Mouse (Mus musculus) urinary bladder, postnatal 10 days (tissue): ENCODE results near the gene Tcea3.

Experiments used
- DNase-seq: peaks from one replicate; pipeline ENCODE4 v3.0.0; 2022; ENCODE audit warnings: low spot score

Tcea3 gene

DNA sequence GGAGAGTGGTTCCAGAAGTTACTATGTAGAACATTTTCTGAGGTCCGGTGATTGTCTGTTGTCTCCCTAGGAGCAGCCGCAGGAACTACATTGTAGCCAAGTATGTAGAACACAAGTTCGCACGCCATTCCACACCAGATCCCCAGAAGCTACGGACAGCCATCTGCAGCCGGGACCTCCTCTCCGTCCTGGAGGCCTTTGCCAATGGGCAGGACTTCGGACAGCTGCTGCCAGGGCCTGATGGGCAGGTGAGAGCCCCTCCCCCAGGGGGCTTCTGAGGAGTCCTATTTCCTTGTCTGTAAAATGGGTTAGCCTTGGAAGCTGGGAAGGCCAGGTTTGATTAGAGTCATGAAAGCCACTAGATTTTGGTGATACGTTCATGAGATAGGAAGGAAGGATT is 8.4 kb upstream of the Tcea3 start:
- DNase-seq = no peak

DNA sequence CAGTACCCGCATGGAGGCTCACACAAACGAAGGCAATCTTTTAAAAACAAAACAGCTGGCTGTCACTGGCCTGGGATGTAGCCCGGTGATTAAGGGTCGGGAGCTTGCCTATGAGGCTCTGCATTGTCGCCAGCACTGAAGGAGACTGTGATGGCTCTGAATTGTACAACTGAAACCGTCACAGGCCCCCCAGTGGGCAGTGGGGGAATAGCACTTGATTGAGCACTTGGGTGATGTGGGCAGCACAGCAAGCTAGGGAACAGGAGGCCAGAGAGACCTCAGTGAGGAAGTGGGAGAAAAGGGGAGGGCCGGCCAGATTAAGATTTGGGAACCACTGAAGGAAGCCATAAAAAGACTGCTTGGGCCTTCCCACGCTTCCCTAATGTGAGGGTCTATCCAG is 7.9 kb upstream of the Tcea3 start:
- DNase-seq = peak; percentile 60

DNA sequence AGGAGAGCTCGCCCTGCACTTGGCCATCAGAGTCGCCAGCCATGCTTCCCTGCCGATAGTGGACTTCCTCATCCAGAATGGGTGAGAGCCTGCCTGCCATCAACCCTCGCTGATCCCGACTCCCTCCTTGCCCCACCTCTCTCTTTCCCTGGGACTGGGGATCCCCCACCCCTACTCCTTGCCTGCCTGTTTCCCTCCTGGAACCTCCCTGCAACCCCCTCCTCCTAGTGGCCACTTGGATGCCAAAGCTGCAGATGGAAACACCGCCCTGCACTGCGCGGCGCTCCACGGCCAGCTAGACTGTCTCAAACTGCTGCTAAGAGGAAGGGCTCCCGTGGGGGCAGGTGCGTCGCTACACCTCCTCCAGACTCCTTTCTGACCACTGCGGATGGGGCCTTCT is 7.4 kb upstream of the Tcea3 start:
- no peak for DNase-seq

DNA sequence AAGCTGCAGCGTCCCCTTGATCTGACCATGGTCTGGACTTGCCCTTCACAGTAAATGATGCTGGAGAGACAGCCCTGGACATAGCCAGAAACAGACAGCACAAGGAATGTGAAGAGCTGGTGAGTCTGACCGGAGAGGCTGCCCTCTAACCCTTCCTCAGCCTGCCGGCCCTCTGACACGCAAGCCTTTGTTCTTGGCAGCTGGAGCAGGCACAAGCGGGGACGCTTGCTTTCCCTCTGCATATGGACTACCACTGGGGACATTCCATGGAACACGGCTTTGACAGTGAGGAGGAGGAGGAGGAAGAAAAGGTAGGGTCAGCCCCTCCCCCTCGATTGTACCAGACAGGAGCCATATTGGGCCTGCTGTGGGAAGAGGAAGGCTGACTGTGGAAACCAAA is 6.6 kb upstream of the Tcea3 start:
- DNase-seq = no peak

DNA sequence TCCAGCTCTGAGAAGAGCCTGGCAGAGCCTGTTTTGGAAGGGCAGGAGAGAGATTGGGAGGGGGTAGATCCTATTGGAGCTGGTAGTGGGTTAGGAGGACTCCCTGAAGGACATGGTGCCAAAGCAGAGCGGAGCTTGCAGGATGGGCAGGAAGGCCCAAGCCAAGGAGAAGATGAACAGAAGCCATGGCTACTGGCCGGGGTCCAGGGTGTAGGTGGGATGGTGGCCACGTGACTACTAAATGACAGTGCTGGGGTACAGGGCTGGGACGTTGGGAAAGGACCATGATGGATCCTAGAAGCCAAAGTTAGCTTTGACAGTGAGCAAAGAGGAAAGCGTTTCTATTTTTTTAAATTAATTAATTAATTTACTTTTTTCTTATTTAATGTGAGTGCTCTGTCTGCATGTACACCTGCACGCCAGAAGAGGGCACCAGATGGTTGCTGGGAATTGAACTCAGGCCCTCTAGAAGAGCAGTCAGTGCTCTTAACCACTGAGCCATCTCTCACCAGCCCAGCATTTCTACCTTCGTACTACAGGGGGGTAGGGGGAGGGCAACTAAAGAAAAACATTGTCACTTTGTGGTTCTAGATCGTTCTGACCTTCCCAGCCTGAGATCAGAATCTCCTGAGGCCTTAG is 5.3 kb upstream of the Tcea3 start:
- no peak for DNase-seq

DNA sequence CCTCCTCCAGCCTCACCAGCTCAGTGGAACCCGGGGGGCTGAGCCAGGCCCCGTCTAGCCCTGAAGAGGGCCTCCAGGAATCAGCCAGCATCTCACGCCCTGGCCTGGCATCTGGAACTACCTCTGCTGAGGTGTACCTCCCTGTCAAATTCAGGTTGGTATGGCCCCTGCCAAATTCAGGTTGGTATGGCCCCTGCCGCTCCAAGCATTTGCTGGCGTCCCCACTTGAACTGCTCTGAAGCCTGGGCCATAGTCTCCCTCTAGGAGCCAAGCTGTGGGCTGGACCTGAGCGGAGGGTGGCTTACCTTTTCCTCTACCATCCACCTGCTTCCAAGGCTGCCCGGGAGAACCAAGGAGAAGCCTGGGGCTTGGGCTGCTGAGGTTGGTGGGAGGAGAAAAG is 4.8 kb upstream of the Tcea3 start:
- no peak for DNase-seq

DNA sequence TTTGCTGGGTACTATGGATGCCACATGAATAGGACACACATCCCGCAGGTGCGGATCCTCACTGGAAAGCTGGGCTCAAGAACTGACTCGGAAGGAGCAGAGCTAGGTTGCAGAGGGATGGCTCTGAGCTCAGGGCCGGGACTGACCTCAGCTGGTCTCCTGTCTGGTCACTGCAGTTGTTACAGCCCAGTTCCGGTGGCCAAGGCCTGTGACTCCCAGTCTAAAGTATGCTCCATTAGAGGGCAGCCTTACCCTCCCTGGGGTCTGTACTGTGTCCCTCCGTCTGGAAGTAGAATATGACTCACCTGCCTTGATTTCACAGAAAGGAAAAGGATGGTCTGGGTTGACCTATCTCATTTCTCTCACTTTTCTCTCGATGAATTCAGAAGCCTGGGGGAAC is 3.3 kb upstream of the Tcea3 start:
- DNase-seq = no peak

DNA sequence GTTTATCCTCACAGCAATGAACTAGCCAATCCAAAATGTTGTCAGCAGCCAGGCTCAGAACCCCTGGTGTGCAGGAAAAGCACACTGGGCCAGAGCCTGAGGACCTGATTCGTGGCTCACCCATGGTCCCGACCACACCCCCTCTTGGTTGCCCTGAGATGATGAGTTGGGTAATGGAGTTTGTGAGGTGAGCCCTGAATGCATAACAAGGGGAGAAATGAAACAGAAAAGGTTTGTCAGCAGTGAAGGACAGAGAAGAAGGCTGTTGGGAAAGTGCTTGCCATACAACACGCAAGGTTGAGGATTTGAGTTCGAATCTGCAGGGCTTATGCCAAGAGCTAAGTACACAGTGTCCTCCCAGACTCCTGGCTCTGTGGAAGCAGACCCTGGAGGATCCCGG is 1.8 kb upstream of the Tcea3 start:
- DNase-seq = no peak

DNA sequence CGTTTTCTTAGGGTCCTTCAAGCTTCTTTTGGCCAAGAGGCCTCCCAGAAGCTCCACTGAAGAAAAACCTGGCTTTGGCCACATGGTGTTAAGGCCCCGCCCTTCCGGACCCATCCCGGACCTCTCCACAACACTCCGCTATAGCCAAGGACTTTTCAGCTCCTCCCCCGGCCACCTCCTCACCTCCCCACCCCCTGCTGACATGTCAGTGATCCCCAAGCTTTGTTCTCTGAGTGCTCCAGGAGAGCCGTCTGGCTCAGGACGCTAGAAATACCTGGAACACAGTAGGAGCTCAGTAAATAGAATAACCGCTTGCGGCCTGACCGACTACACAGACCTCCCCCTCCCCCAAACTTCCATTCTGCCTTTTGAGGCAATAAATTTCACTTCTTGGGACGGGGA is 960 bp upstream of the Tcea3 start:
- no peak for DNase-seq

DNA sequence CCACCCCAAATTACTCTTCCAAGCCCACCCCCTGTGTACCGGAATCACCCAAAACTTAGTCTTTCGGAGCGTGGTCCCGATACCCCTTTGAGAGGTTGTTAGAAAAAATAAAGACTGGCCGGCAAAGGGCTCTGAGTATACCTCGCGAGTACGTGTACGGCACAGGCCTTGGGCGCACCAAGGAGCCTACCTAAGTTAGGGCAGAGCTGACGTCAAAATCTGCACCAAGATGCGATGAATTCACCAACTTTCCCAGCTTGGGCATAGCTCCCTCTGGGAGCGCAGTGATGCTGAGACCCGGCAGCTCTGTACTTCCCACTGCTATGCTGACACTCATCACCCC is 172 bp upstream of the Tcea3 start:
- DNase-seq = no peak

DNA sequence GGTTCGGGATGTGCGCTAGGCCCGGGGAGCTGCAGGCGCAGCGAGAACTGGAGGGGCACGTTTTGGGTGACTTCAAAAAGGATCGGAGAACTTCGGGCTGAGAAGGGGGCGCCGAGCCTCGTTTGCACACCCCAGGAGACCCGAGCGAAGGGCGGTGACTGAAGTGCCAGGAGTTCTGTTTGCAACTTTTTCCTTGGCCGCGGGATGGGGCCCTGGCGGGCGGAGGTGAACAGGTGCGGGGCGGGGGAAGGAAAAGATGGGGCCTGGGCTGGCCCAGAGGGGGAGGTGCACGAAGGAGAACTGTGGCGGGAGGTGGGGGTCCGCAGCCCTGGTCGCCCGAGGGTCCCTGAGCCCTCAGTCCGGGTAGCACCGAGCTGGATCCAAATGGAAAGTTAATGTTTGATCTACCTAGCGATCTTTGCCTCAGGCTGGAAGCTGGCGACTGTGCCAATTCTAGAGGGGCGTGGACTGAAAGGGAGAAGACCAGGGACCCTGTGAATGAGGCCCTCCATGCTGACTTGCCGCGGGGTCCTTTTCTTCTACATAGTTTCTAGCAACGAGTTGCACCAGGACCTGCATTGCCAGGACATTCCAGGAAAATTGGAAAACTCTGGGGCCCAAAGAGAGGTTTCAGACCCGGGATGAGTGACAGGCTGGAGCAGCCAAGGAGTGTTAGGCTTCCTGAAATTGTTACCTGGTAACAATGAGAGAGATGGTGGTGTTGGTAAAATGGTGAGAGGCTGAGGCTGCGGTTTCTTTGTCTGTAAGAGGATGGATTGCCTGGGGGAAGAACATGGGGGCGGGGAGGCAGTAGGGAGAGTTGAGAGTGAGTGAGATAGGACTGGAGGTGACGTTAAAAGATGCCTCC is 1.2 kb downstream of the Tcea3 start:
- DNase-seq = no peak

DNA sequence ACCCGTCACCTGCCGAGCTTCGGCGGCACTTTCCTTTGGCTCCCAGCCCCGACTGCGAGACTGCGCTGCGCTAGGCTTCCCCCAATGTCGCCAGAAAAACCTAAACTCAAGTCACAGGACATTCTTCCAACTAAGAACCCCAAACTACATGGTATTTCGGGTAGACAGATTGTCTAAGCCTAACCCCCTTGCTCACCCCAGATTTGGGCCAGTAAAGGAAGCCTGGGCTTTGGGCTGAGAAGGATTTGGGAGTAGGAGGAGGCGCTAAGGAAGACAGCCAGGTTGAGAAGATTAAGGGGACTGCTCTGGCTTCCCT is 1.8 kb downstream of the Tcea3 start:
- no peak for DNase-seq

DNA sequence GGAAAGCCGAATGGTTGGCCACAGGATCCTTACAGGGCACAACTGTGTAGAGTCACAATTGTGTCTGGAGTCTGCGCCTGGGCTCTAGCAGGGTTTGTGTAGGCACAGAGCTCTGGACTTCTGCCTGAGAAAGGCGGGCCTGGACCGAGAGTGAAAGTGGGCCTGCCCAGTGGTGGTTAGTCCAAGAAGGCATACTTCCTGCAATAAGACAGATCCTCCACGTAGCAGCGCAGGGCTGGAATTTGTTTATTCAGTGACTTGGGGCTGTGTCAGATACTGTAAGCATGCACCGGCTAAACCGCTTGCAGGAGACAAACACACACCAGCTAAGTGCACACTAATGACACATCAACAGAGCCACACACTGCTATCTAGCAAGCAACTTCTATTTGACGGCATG is 2.3 kb downstream of the Tcea3 start:
- DNase-seq = no peak

DNA sequence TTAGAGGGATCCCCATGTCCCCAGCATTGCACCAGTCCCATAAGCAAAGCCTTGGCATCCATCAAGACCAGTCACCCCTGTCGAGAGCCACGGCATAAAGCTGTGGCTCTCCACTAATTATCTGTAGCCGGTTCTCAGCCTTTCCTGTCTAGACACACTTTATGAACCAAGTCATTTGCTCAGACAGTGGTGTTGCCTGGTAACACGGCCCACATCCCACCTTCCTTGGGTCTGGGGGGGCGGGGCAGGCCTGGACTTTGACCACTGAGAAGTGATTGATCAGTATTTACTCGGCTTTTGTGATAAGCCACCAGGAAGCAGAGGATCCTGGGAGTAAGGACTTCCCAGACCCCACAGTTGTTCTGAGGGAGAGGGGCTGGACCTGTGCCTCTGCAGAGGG is 8.4 kb downstream of the Tcea3 start:
- DNase-seq = no peak

DNA sequence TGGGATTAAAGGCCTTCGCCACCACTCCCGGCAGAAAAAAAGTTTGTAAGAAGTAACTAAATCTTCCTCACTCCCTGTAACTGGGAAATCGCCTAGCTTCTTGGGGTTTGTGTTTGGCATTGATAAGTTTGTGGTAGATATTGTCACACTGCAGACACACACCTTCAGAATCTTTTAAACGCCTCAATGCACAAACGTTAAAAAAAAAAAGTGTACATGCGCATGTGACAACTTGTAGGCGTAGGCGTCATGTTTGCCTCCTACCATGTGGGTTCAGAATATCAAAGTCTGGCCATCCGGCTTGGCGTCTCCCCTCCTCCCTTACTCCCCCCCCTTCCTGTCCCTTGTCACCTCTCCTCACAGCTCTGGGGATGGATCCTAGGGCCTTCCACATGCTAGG is 9.2 kb downstream of the Tcea3 start:
- DNase-seq = no peak

DNA sequence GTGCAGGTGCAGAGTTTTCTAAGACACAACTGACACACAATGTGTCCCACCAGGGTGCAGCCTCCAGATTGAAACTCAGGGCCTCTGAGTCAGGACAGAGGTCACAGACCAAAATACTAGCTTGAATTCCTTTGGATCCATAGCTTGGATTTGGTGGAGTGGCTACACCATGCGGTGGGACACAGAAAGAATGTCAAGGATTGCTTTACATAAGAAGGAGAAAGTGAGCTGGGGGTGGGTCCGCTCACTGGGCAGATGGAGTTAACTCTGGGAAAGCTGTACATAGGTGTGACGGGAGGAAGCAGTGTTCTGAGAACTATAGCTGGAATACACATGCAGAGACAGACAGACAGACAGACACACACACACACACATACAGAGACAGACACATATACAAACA is 12.4 kb downstream of the Tcea3 start:
- no peak for DNase-seq

DNA sequence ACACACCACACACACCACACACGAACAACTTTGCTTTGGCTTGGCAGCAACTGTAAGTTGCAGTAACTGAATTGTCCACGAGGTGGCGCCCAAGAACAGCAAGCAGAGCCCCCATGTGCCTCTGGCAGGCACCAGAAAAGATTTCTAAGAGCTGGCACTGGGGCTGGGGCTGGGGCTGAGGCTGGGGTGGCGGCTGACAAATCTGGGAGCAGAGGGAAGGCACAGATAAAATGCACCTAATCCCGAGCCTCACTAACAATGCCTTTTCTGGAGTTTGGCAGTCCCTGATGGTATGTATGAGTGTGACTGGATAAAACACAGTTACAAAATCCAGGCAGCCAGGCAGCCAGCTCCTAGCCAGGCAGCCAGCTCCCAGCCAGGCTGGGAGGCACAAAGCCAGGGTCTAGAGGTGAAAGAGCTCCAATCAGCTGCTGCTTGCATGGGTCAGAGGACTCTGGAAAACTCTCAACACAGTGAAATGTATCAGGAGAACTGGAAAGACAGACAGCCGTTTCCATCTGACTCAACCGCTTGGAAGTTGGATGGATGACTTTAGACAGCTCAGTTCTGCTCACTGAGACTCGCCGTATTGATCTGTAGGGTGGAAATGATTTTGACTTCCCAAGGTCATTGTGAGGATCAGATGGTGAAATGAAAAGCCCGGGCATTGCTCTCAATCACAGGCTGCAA is 13.1 kb downstream of the Tcea3 start:
- peak; percentile 78 for DNase-seq

DNA sequence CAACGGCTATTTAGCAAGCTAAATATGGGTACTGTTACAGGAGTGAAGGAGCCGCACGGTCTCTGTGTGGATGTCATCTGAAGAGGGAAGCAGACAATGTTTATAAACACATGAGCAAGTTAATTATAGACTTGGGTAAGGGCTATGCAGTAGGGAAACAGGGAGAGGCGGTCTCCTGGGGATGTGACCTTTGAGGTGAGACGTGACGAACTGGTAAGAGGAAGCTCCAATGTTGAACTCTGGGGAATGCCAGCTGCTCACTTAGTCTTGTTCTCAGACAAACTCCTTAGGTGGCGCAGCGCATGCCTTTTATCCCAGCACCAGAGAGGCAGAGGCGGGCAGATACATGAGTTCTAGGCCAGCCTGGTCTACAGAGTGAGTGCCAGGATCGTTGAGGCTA is 14.4 kb downstream of the Tcea3 start:
- no peak for DNase-seq

DNA sequence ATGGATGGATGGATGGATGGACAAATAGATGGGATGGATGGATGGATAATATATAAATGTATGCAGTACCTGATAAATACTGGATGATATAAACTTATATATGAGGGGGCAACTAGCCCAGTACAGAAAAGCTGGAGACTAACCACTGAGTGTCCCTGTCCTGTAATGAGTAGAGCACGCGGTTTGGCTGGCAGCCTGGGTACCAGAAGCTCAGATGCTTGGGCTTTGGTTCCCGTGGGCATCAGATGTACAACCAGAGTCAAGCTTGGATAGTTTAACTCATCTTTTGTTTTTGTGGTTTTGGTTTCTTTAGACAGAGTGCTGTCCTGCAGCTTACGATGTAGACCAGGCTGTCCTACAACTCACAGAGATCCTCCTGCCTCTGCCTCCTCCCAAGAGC is 16.0 kb downstream of the Tcea3 start:
- DNase-seq = no peak

DNA sequence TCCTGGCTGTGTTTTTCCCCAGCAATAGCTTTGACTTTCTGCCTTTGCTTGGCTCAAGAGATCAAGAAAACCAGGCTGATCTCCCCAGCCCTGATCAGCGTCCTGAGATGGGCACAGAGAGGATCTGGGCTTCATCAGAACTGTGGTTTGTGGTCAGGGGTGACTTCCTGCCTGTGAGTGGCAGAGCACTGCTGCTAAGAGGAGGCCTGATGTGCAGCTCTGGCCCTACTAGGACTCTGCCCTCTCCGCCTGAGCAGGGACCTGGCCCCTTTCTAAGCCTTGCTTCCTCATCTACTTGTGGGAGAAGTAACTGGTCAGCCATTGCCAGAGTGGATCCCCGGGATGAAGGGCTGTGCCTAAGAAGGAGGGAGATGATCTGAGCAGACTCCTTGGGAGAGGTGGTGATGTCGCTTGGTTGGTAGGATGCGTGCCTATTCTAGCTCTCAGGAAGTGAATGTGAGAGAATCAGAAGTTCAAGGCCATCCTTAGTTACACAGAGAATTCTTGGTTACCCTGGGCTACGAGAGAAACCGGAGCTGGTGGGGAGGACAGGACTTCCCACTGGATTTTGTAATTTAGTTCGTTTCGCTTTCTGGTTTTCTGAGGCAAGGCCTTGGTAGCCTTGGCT is 19.3 kb downstream of the Tcea3 start:
- no peak for DNase-seq

DNA sequence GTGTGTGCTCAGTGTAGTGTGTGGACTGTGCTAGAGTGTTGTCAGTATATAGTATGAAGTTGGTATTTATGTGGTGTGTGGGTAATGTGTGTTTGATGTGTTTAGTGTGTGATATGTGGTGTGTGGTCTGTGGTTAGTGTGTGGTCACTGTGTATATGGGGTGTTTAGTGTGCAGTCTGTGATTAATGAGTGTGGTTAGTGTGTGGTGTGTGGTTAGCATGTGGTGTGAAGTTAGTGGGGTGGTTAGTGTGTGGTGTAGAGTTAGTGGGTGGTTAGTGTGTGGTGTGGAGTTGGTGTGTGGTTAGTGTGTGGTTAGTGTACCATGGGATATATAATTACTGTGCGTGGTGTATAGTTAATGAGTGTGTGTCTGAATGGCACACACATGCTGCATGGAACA is 21.4 kb downstream of the Tcea3 start:
- no peak for DNase-seq

DNA sequence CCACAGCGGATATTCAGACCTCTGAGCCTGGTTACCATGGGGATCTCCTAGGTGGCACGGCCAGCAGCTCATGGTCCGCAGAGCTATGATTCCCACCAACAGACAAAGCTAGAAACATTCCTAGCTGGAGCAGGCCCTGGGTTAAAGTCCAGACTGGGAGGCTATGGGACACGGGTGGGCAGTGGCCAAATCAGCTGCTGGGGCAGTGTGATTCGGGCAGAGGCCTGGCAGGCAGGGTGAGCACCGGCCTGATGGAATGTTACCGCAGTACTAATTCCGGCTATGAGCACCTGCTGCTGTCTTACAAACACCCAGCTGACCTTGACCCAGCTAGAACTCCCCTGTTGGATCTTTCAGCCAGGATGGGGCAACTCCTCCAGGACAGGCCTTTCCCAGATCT is 23.1 kb downstream of the Tcea3 start:
- no peak for DNase-seq

DNA sequence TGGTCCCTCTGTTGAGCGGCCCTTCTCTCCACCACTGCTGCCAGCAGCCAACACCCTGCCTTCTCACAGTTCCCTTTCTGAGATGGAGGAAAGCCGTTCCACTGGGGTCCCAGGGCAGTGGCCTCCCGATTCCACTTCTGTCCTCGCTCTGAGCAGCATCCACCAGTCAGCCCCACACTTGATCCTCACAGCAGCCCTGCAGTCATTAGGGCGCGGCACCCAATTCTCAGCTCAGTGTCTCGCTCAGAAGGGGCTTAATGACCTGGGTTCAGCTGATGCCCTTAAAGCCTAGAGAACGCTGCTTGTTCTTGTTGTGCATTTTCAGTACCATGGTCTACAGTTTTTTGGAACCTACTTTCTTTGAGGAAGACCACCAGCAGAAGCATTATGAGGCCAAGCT is 33.6 kb downstream of the Tcea3 start:
- no peak for DNase-seq
